Mouse (Mus musculus): ENCODE measurements around the gene Tom1l2. TPM values are rescaled to one million over a fixed set of nuclear protein-coding genes. Genes with fewer than 3 reads are reported as not detected.

The Tom1l2 gene
- total and polyA plus RNA-seq, 2 experiments from 2014 or later = 31.3 to 77.3 TPM

DNA sequence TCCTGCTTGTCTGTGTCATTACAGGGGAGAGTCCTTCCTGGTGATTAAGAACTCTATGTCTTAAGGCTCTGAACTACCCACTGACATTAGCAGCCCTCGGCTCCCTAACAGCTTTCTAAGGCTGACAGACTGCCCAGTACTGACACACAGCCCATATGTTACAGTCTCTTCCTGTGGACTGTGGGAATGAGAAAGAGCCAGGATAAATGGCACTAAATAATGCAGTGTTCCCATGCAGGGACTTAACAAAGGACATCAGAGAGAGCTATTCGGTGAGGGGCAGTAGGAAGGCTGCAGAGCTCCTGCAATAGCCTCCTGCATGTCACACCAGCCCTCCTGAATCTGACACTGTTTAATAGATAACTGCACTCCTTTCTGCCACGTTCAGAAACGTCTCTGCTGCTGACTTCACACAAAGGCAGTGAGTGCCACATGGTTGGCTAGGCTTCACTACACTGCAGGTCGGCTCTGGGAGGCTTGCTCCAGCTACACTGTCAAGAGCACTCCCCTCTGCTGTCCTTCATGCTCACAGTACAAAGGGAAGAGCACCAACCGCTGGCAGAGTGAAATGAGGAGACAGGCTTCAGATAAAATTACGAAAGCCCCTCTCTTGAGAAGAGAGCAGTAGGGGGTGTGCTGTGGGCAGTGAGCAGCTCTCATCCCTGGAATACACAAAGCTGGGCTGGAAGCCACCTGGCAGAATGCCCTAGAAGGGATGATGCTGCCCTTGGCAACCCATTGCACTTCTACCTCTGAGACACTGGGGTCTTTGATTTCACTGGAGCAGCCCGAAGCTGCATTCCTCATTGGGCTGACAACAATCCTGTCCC is 41.5 kb downstream of the Tom1l2 start:
- H3K9ac ChIP-seq (replicated peaks; ENCODE audit: low read depth, low read length) = 0 out of 2 replicates have a peak overlapping the region, but pooled peaks have one; percentile 16
- H3K4me1 ChIP-seq (ENCODE audit: control insufficient read depth, insufficient read depth) = peaks cover 22% of the 10 kb centered on the region

DNA sequence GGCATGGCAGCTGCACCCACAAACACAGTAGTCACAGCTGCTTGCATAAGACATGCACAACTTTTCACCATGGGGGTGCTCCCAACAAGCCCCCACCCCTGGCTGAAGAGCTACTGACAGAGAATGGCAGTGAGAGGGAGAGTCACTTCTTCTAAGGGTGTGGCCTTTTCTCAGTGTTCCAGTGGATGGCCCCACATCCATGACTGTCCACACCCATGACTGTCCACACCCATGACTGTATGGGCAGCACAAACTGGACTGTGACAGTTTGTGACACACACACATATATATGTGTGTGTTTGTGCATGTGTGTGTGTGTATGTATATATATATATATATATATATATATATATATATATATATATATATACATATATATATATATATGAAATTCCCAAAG is 42.8 kb downstream of the Tom1l2 start:
- no peak for ATAC-seq (ENCODE audit: insufficient read depth, low read depth)

More for the DNA sequence above, 41.5 kb downstream of the Tom1l2 start:
- no peaks in the 10 kb centered on the region for H3K36me3 ChIP-seq (replicated peaks; ENCODE audit: control insufficient read depth, insufficient read depth, low read length)
- ATAC-seq (ENCODE audit: insufficient read depth, low read depth) = peak; percentile 88
- no peak overlapping the region for H3K4me3 ChIP-seq (ENCODE audit: low read depth, low read length)
- peak overlapping the region; percentile 17; the same call in 1 of the 2 replicates for H3K4me2 ChIP-seq (ENCODE audit: low read depth, low read length)
- TF ChIP-seq CTCF (IDR thresholded peaks at IDR 0.05; ENCODE audit: low read depth) = peak; percentile 8; the same call in 1 of the 2 replicates
- no peak for TF ChIP-seq EP300 (IDR thresholded peaks at IDR 0.05; ENCODE audit: low read depth)
- peak; percentile 76 for DNase-seq (ENCODE audit: low spot score)
- H3K9me3 ChIP-seq (replicated peaks; ENCODE audit: control insufficient read depth, low read length) = no peaks in the 10 kb centered on the region
- peak overlapping the region; percentile 67 for H3K27ac ChIP-seq (ENCODE audit: low read depth)
- WGBS = 12% methylated on average over 8 of the region's 8 CpGs
- H3K27me3 ChIP-seq (ENCODE audit: control insufficient read depth, insufficient read depth, low read length) = no peaks in the 10 kb centered on the region

DNA sequence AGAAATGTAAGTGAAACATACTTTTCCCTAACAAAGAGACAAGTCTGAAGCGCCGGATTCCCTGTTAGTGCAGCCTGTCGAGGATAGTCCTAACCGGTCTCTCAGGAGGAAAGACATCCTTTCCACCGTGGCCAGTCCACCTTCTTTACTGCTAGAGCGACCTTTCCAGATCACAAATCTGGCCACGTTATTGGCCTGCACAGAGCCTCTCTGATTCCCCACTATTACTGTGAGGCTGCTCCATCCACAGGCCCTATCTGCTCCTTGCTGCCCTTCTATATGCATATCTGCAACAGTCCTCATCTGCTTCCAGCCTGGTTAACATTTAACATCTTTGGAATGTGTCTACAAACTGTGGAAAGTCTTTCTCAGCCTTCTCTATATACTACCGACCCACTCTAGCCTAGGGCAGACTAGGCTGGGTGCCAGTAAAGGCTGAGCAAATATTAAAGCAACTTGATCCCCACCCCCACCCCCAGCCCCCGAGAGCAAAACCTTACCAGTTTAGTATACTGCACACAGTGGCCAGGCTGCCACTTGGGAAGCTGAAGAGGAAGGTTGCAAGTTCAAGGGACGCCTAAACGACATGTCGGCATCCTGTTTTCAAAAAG is 44.1 kb downstream of the Tom1l2 start:
- Histone ChIP-seq H3K9me3 (replicated peaks; ENCODE audit: control insufficient read depth, low read length) (no peaks in the 10 kb centered on the region), H3K27me3 (ENCODE audit: control insufficient read depth, insufficient read depth, low read length) (no peaks in the 10 kb centered on the region), H3K9ac (replicated peaks; ENCODE audit: low read depth, low read length) (0 out of 2 replicates have a peak overlapping the region, but pooled peaks have one; percentile 8), H3K4me2 (ENCODE audit: low read depth, low read length) (no peak overlapping the region), H3K27ac (ENCODE audit: low read depth) (peak overlapping the region; percentile 51), H3K4me3 (ENCODE audit: low read depth, low read length) (no peak overlapping the region), H3K4me1 (ENCODE audit: control insufficient read depth, insufficient read depth) (peaks cover 22% of the 10 kb centered on the region), H3K36me3 (replicated peaks; ENCODE audit: control insufficient read depth, insufficient read depth, low read length) (no peaks in the 10 kb centered on the region)
- ATAC-seq (ENCODE audit: insufficient read depth, low read depth) (no peak), DNase-seq (ENCODE audit: low spot score) (no peak)
- 55% methylated on average over 12 of the region's 12 CpGs for WGBS
- TF ChIP-seq CTCF (IDR thresholded peaks at IDR 0.05; ENCODE audit: low read depth) = no peak
- TF ChIP-seq EP300 (IDR thresholded peaks at IDR 0.05; ENCODE audit: low read depth) = no peak

More for the DNA sequence above, 42.8 kb downstream of the Tom1l2 start:
- Histone ChIP-seq H3K27me3 (ENCODE audit: control insufficient read depth, insufficient read depth, low read length) (no peaks in the 10 kb centered on the region), H3K36me3 (replicated peaks; ENCODE audit: control insufficient read depth, insufficient read depth, low read length) (no peaks in the 10 kb centered on the region), H3K27ac (ENCODE audit: low read depth) (no peak overlapping the region), H3K4me3 (ENCODE audit: low read depth, low read length) (no peak overlapping the region), H3K4me1 (ENCODE audit: control insufficient read depth, insufficient read depth) (peaks cover 22% of the 10 kb centered on the region), H3K9me3 (replicated peaks; ENCODE audit: control insufficient read depth, low read length) (no peaks in the 10 kb centered on the region), H3K9ac (replicated peaks; ENCODE audit: low read depth, low read length) (no peak overlapping the region), H3K4me2 (ENCODE audit: low read depth, low read length) (no peak overlapping the region)
- TF ChIP-seq EP300 (IDR thresholded peaks at IDR 0.05; ENCODE audit: low read depth) (no peak), CTCF (IDR thresholded peaks at IDR 0.05; ENCODE audit: low read depth) (no peak)
- DNase-seq (ENCODE audit: low spot score) = no peak

DNA sequence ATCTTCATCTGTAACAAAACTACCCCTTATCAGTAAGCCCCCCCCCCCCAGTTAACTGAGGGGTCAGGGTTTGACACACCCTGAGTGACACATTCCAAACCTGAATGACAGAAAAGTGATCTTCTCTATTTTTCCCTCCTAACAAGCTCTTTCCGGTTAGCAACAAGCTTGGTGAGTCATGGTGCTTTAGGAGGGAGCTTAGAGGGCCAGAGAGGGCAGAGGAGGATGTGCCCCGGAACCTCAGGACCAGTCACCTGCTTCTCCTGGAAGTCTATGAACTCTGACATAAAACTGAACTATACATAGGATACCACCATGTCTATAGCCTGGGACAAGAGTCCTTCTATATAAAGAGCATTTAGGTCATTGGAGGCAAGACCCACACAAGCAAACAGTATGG is 44.6 kb downstream of the Tom1l2 start:
- H3K27ac ChIP-seq (ENCODE audit: low read depth) = peak overlapping the region; percentile 51

DNA sequence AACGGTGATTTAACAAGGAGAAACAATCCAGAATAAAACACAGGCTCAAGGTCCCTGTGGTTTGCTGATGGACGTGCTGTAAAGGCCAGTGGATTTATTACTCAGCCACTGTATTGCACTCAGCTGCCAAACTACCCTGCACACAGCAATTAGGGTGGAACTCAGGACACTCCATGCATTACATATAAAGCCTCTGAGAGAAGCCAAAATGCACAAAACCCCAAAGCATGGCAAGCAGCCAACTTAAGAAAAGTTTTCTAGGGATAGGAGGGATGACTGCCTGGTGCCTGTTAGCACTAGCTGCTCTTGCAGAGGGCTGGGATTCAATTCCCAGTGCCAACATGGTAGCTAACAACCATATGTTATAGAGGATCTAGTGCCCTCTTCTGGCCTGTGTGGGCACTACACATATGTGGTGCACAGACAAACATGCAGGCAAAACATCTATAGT is 45.3 kb downstream of the Tom1l2 start:
- Histone ChIP-seq H3K9me3 (replicated peaks; ENCODE audit: control insufficient read depth, low read length) (no peaks in the 10 kb centered on the region), H3K4me1 (ENCODE audit: control insufficient read depth, insufficient read depth) (peaks cover 22% of the 10 kb centered on the region), H3K4me2 (ENCODE audit: low read depth, low read length) (no peak overlapping the region), H3K27me3 (ENCODE audit: control insufficient read depth, insufficient read depth, low read length) (no peaks in the 10 kb centered on the region), H3K4me3 (ENCODE audit: low read depth, low read length) (no peak overlapping the region), H3K36me3 (replicated peaks; ENCODE audit: control insufficient read depth, insufficient read depth, low read length) (no peaks in the 10 kb centered on the region), H3K27ac (ENCODE audit: low read depth) (no peak overlapping the region), H3K9ac (replicated peaks; ENCODE audit: low read depth, low read length) (no peak overlapping the region)
- 89% methylated on average over 2 of the region's 2 CpGs for WGBS
- no peak; the same call in 1 of the 2 replicates for TF ChIP-seq CTCF (IDR thresholded peaks at IDR 0.05; ENCODE audit: low read depth)
- TF ChIP-seq EP300 (IDR thresholded peaks at IDR 0.05; ENCODE audit: low read depth) = no peak
- DNase-seq (ENCODE audit: low spot score) = no peak
- no peak for ATAC-seq (ENCODE audit: insufficient read depth, low read depth)

More for the DNA sequence above, 44.6 kb downstream of the Tom1l2 start:
- ATAC-seq (ENCODE audit: insufficient read depth, low read depth) (no peak), DNase-seq (ENCODE audit: low spot score) (no peak)
- Histone ChIP-seq H3K9ac (replicated peaks; ENCODE audit: low read depth, low read length) (no peak overlapping the region), H3K27me3 (ENCODE audit: control insufficient read depth, insufficient read depth, low read length) (no peaks in the 10 kb centered on the region), H3K36me3 (replicated peaks; ENCODE audit: control insufficient read depth, insufficient read depth, low read length) (no peaks in the 10 kb centered on the region), H3K4me2 (ENCODE audit: low read depth, low read length) (no peak overlapping the region), H3K4me3 (ENCODE audit: low read depth, low read length) (no peak overlapping the region), H3K4me1 (ENCODE audit: control insufficient read depth, insufficient read depth) (peaks cover 22% of the 10 kb centered on the region), H3K9me3 (replicated peaks; ENCODE audit: control insufficient read depth, low read length) (no peaks in the 10 kb centered on the region)
- TF ChIP-seq EP300 (IDR thresholded peaks at IDR 0.05; ENCODE audit: low read depth) (no peak), CTCF (IDR thresholded peaks at IDR 0.05; ENCODE audit: low read depth) (no peak)
- WGBS = 65% methylated on average over 2 of the region's 2 CpGs
